Mouse (Mus musculus): ENCODE data around the gene Aox4. TPM values are rescaled to one million over a fixed set of nuclear protein-coding genes. Genes with fewer than 3 reads are reported as not detected.

Gene Aox4
- not detected for total RNA-seq (2021)

DNA sequence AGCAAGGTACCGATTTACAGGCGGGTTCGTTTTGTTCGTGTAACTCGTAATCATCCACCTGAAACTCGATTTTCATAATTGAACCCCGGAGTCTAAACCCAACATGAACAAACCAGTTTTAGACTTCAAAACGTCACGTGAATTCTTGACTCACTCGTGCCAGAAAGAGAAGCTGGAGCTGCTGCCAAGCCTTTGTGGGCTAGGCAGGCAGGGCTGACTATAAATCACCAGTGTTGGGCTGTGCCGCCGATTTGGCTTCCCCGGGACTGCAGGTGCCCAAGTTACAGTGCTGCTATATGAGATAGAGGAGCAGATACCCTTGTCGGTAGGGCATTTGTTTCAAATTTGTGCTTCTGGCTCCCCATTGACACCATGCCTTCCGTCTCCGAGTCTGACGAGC lies at the start of gene Aox4:
Gene Aox4, plus strand, starts transcription at position 195 of the 400 bp plus-strand sequence.
- DNase-seq, result no peak
- intact Hi-C loops (cut with DNase I), result no loop called here

DNA sequence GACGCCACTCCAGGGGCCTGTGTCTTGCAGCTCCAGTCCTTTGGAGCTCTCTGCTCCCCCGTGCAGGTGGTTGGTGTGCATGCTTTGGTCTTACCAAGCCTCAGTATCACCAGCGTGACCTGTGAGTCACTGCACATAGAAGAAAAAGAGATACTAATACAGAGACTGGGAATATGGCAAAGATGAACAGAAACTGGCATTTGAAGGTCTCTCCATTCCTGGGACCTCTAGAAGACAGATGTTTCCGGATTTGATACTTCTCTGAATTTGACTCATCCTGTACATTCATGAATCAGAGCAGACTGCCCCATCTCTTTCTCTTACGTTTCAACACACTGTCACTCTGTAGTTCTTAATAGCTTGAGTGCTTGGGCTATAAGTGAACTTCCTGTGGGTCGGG lies 40.3 kb upstream of the Aox4 start:
- no peak for DNase-seq
- intact Hi-C loops (cut with DNase I), result no loop called here

DNA sequence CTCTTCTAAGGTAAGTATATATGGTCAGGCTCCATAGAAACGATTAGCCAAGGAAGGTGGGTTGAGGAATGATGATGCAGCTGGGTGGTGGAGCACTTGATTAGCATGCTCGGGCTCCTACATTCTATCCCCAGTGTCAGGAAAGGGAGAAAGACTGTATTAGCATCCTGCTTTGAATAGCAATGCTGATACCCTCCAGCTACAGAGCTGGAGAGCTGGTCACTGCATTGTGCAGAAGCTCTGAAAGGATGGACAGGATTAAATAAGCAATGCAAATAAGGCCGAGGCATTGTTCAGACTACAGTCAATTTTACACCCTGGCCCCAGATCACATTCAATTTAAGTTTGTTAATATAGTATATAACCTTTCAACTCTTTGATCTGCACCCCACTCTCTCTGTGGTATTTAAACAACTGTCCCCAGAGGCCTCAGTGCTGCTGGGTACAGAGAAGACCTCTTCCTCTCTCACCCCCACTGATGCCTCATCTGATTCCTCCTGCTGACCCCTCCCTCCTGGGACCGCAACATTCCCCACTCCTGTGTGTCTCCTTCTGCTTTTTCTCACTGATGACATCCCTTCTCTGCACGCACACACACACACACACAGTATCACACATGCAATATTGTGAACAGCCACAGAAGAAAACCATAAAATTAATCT lies 21.6 kb upstream of the Aox4 start:
- DNase-seq, result no peak
- intact Hi-C loops (cut with DNase I), result no loop called here

DNA sequence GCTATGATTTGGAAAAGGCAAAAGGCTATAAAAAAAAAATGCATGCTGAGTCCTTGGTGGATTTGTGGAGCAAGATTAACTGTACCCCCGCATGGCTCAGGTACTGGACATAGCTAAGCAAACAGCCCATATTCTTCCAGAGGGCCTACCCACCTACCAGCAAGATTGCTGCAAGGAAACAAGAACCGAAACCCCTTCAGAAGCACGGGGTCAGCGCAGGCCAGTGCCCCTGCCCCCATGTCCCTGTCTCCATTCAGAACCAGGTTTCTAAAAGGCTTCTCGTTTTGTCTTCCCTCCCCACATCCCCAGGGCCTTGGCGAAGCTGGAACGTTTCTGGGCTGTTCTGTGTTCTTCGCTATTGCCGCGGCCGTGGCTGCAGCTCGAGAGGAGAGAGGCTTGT lies 15.9 kb upstream of the Aox4 start:
- intact Hi-C loops (cut with DNase I), result no loop called here

DNA sequence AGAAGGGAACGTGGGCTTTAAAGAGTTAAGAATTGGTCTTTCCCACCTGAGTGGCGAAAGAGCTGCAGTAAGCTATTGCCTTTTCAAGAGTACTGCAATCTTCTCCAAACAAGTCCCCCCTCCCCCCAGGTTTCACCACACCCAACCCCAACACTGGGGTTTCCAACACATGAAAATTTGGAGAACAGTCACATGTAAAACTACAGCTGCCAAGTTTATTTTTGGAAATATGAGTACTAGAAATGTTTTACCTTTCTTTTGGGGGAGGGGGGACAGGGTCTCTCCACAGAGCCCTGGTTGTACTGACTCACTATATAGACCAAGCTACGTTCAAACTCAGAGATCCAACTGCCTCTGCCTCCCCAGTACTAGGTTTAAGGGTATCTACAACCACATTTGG lies 15.2 kb upstream of the Aox4 start:
- intact Hi-C loops (cut with DNase I), result no loop called here

More for the DNA sequence above, 15.9 kb upstream of the Aox4 start:
- DNase-seq, result no peak

DNA sequence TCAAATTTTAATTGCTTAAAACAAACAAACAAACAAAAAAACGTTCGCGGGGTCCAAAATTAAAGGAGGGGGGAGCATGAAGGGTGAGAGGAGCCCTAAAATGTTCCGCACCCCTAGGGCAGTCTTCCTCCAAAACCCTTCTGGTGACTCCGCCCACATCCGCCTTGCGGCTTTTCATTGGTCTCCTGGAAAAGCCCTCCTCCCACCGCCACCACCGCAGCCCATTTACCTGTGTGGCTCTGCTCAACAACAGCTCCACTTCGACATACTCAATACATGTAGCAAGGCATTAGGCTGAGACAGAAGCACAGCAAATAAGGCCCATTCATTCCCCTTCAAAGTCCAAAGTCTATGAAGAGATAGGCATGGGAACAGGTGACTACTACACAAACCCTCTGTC lies 14.7 kb upstream of the Aox4 start:
- intact Hi-C loops (cut with DNase I), result no loop called here
- DNase-seq, result no peak

More for the DNA sequence above, 15.2 kb upstream of the Aox4 start:
- no peak for DNase-seq

DNA sequence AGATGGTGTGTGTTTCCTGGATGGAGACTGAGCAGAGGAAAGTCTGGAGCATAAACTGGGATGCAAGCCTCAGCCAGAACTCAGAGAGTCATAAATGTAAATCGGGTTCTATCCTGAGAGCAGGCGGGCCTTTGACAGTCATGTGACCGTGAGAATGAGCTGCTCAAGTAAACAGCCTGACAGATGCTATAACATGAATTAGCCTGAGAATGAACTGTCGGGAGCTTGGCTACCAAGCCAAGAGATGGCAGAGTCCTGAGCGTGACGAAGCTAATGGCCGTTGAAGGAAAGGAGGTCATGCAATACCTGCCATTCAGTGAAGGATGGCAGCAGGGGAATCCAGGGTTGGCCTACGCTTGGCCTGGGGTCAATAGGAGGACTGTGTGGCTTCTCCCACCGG lies 13.2 kb upstream of the Aox4 start:
- intact Hi-C loops (cut with DNase I), result no loop called here
- no peak for DNase-seq

DNA sequence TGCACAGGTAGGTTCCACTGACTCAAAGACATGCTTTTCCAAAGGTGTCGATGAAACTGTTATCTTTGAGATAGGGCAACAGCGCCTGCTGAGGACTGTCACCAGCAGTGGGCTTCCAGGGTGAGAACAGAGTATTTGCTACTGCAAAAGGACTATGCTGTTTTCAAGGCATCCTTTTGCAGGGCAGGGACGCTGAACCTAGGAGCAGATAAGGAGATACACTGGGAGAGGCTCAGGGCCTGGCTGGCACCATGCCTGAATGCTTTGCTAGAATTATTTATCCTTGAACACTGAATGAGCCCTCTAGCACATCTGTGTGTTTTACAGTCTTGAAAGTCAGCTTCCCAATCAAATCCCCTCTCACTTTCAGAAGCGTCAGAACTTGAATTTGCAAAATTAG lies 11.8 kb upstream of the Aox4 start:
- intact Hi-C loops (cut with DNase I), result no loop called here
- no peak for DNase-seq

DNA sequence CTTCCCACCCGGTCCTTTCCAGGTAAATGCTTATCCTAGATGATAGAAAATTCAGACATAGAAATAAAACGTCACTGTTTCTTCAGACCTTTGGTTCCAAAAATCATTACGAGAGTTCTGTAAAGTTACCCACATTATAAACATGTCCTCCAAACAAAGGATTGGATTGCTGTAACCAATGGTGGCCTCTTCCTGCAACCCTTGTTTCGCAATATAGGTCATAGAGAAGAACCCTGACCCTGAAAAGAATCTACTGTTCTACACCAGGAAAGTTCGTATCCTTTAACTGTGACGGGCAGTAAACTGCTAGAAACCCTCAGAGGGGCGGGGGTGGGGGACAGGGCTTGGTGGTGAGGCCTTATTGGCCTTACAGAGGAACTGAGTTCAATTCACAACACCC lies 2.6 kb downstream of the Aox4 start:
- intact Hi-C loops (cut with DNase I), result no loop called here
- no peak for DNase-seq

DNA sequence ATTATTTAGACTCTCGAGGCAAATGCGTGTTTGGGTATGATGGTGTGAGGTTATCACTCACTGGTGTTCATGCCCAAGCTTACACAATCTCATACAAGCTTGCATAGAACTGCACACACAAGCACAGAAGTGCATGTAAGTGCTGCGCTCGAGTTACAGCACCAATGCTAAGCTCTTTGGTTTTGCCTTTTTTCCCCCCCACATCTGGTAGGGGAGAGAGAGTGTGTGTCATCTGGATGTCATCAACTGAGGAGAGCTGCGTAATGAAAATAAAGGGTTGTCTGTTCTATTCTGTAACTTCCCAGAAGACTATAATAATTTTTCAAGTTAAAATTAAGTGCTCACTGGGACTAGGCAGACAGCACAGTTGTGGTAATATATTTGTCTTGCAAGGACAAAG lies 3.6 kb downstream of the Aox4 start:
- no peak for DNase-seq
- intact Hi-C loops (cut with DNase I), result no loop called here

DNA sequence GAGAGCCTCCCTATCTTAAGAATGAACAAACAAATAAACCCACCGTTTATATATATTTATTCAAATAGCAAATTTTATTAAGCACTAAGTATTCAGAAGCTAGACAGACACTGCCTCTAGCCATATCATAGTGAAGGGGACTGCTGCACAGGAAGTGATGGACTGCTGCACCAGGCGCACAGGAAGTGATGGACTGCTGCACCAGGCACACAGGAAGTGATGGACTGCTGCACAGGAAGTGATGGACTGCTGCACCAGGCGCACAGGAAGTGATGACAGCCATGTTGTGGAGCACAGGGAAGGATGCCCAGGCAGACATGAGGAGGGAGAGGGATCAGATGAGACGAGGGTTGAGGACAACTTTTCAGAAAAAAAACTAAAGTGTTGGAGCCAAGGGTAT lies 5.2 kb downstream of the Aox4 start:
- DNase-seq, result no peak
- intact Hi-C loops (cut with DNase I), result no loop called here

DNA sequence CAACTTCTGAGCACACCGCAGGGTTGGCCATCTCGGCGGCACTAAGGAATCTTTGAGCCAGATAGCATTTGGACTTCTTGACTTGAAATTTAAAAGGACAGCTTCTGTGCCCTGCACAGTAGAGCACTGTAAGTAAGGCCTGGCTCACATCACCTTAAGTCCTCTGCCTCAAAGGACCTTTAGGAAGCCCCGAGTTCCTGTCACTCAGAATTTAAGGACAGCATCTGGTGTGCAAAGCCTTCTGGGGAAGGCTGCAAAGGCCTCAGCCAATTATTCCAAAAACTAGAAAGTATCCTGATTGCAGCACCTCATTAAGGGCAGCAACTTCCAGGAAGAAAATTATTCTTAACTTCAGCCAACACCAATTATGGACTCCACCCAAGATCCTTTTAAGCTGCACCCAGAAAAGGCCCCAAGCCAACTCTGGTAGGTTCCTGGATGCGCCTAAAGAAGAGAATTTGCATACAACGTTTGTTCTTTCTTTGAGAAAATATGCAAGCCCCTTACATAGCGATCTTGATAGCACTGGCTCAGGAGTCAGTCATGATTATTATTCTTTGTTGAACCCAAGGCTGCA lies 5.8 kb downstream of the Aox4 start:
- intact Hi-C loops (cut with DNase I), result no loop called here
- no peak for DNase-seq

DNA sequence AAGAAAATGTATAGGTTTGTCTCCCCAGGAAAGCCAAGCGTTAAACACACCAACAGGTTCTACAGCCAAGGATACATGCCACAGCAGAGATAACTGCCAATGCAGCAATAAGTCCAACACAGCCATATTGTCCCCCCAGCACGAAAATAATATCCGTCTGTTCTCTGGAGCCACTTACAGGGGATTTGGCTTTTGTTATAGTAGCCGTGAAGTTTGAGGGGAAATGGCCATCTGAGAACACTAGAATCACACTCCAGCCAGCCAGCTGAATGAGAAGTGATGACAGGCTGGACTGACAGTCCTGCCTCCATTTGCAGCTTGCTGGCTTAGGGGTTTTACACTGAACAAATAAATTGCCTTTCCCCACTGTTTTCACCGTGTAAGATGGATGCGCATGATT lies 10.9 kb downstream of the Aox4 start:
- intact Hi-C loops (cut with DNase I), result no loop called here
- DNase-seq, result no peak

DNA sequence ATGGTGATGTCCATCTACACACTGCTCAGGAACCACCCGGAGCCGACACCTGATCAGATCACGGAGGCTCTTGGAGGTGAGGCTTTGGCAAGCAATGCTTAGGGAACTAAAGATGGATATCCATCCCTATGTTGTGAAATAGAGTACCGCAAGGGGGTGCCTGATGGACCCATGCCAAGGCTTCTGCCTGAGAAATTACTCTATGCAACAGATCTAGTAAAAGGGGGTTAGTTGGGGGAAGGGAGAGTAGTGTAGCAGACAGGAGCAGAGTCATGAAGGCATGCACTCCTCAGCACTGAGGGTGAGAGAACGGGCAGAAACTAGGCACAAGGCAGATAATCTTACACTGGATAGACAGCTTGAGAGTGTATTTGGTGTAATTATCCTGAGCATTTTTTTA lies 11.7 kb downstream of the Aox4 start:
- intact Hi-C loops (cut with DNase I), result no loop called here
- no peak for DNase-seq

DNA sequence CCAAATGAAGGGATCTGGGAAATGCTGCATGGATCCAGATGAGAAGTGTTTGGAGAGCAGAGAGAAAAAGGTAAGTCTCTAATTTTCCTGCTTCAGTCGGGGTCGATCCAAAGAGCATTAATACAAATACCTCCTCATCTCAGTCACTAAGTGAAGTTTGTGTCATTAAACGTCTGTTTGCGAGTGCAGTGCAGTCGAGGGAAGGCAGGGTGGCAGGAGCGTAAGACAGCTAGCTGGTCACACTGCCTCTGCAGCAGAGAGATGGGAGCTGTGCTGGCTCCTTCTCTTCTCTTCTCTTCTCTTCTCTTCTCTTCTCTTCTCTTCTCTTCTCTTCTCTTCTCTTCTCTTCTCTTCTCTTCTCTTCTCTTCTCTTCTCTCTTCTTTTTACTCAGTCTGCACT lies 17.9 kb downstream of the Aox4 start:
- intact Hi-C loops (cut with DNase I), result no loop called here
- DNase-seq, result no peak

DNA sequence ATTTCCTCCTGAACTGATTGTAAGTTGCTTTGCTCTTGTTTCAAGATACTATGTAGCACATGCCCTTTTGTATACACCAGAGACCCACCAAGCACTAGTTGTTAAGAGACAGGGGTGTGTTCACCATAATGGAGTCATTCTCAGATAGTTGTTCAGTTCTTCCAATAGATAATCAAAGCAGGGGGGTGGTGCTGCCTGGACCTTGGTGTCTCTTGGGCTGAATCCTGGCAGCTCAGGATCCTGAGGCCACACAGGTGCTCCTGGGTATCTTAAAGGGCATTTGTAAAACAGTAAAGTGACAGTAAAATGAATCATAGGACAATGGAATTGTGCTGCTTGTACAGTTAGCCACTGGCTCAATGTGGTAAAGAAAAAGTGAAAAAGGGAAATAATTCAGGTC lies 18.7 kb downstream of the Aox4 start:
- intact Hi-C loops (cut with DNase I), result no loop called here

DNA sequence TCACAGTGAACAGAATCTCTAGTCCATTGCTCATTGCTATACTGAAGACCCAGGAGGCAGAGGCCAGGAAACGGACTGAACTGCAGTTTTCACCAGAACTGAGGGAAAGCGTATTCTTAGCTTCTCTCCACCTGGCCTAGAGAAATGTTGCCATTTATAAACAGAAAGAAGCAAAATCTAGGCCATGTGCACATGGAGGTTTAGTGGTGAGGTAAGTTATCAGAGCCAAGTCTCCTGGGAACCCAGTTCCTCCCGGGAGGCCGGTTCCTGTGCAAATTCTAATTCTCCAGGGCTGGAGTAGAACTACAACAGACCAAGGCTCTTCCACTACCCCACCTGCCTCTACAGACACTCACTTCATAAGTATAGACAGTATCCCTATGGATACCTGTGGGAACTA lies 19.6 kb downstream of the Aox4 start:
- intact Hi-C loops (cut with DNase I), result no loop called here

More for the DNA sequence above, 18.7 kb downstream of the Aox4 start:
- DNase-seq, result no peak

DNA sequence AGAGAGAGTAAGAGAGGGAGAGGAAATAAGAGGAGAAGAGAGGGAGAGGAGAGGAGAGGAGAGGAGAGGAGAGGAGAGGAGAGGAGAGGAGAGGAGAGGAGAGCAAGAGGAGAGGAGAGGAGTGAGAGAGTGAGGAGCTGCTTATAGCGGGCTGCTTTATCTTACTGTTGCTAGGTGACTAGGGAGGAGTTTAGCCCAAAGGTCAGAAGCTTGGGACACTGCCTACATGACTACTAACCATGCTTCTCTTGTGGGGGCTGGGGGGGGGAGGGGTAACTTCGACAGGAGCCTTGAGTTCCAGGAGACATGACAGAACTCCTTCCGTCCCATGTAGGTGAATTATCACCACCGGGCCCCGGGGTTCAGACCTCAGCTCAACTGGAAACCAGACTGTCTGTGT lies 20.3 kb downstream of the Aox4 start:
- intact Hi-C loops (cut with DNase I), result no loop called here
- DNase-seq, result no peak

More for the DNA sequence above, 19.6 kb downstream of the Aox4 start:
- no peak for DNase-seq

DNA sequence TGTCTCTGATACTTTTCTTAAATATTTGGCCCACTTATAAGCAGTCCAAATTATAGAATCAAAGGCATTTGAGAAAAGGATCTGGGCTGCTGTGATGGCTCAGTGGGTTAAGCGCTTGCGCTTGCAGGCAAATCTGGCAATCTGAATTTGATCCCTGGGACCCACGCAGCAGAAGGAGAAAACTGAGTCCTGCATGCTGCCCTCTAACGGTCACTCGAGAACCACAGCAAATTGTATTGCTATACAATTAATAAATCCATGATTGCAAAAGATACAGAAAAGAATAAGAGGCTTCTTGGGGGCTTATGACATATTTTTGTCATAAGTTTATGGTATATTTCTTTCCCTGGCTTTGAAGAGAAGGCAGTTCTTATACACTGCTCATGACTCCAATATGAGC lies 25.2 kb downstream of the Aox4 start:
- intact Hi-C loops (cut with DNase I), result no loop called here
- DNase-seq, result no peak

DNA sequence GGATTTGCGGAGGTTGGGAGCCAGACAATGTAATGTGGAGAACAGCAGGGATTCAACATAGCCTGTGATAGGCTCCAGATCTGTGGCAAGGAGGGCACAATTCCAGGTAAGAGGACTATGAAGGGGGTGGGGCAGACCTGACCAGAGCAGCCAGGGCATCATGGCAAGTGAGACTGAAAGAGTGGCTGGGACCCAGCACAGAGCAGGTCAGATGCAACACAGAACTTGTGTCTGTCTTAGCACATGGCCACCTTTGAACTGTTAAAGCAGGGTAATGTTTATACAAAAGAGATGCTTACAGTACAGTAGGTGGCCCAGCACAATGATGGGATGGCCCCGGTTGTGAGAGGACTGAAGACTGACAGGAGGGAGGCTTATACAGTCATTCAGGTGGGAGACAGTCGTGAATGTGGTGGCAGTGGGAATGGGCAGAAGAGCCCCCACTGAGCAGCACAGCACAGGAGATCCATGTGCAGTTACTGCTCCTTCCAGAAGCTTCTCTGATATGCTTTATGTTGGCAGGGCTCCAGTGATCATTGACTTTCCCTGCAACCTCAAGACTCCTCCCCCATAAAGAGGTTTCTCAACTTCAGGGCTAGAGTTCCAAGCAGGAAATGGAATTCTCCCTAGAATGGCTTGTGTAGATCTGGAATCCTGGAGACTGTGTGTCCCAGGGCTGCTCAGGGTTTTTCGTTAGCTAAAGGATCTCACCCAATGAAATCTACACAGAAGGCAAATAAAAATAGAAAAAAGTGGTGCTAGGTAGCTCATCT lies 27.5 kb downstream of the Aox4 start:
- no peak for DNase-seq
- intact Hi-C loops (cut with DNase I), result no loop called here

DNA sequence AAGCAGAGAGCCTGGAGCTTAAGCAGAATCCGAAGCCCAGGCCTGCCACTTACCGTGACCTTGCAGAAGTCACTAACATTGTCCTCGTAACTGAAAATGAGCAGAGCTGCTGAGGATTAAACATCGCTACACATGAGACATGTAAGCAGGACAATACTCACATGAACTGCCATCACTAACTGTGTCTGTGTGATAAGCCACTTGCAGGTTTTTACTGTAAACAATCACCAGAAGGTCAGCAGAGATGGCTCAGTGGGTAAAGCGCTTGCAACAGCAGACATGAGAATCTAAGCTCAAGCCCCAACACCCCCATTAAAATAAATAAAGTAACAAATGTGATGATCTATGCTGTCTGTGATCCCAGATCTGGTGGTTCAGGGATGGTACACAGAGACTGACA lies 28.2 kb downstream of the Aox4 start:
- intact Hi-C loops (cut with DNase I), result no loop called here
- no peak for DNase-seq

DNA sequence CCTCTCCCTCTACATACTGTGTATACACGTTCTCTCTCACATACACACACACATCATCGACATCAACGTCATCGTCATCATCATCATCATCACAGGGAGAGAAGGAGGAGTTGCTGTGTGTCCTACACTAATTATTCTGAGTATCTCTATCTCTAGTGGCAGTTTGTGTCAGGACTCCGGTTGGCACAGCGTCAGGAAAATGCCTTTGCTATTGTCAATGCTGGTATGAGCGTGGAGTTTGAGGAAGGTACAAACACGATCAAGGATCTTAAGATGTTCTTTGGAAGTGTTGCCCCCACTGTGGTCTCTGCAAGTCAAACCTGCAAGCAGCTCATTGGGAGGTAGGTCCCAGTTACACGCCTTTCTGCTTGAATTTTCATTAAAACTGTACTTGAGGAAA lies 28.8 kb downstream of the Aox4 start:
- intact Hi-C loops (cut with DNase I), result no loop called here

More for the DNA sequence above, 28.8 kb downstream of the Aox4 start:
- no peak for DNase-seq
